Mouse (Mus musculus): ENCODE data around the gene Dirc2.

Dirc2 gene

DNA sequence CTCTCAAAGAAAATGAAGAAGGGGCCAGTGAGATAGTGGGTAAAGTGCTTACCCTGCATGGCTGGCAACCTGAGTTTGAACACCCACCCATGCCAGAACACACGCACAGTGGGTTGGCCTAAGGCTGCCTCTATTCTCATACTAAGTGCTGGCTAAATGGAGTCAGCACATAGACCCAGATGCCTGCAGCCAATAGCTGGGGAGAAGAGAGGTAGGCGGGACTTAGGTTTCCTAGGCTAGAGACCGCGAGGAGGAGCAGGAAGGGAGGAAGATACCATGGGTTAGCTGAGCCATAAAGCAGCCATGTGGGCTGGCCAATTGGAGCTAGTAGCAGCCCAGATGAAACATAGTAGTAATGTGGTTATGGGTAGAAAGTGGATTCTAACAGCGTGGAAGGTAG lies 3.4 kb upstream of the Dirc2 start:
- no peak for DNase-seq

DNA sequence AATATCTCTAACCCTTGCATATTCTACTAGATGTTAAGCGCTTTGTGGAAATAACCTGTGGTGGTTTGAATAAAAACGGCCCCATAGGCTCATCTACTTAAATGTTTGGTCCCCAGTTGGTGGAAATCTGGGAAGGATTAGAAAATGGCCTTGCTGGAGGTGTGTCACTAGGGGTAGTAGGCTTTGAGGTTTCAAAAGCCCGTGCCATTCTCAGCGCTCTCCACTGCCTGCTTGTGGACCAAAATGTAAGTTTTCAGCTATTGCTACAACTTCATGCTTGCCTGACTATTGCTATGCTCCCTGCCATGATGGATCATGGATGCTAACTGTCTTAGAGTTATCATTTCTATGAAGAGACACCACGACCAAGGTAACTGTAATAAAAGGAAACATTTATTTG lies 2.5 kb upstream of the Dirc2 start:
- DNase-seq: no peak

DNA sequence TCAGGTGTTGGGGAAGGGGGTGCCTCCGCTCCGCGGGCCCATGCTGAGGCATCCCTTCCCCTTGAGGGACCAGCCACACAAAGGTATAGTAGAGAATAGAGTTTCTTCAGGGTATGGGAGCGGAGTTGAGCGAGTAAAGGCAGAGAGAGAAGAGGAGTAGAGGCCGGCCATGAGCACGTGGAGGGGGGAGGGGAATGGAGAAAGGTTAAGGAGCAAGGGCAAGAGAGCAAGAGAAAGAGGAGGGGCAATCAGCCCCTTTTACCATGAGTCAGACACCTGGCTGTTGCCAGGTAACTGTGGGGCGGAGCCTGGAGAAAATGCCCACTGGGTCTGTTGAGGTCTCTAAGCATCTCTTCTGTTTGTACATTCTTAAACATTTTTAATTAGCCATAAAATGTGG lies 2.0 kb upstream of the Dirc2 start:
- no peak for DNase-seq

DNA sequence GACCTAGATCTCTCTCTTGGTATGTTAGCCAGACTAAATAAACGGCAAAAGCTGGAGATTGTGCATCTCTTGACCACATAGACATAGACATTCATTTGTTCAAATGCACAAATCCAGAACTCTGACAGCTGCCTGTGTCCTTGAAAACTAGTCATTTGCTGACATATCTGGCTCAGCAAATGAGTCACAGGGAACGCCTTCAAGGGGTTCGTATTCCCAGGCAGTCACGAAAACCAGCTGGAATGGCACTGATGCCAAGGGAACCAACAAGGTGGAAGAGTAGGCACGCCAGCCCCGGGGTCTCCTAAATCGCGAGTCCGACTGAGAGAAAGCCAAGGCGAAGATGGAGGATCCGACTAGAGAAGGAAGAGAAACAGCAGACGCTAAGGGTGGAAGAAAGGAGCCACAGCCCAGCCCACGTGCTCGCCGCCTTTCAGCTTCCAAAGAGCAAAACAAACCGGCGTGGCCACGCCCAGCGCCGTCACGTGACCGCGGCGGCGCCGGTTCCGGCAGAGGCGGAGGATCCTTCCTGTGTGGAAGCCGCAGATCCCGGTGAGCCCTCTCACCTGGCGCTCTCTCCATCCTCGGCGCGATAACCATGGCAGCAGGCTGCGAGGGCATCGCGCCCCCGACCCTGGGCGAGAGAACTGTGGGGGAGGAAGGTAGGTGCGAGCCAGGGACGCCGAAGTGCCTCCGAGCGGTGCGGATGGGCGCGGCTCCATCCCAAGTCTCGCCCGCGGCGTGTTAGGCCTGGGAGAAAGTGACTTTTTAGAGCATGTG lies 912 bp upstream of the Dirc2 start, which contains the start of gene Hspbap1:
Gene Hspbap1, plus strand, starts transcription at position 498 of the 780 bp plus-strand sequence.
- DNase-seq: peak; percentile 93

DNA sequence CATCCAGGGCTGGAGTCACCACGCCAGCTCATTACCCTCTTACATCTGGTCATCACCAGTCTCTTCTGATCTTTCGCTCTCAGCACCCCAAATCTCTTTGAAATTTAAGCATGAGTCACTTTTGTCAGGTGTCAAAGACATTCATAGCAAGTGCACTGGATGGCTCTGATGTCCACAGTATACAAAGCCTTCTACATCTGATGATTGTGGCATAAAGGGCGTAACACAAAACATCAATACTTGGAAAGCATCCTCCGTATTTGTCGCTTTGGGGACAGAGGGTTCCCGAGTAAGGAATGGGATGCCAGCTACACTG lies 729 bp downstream of the Dirc2 start:
- DNase-seq: no peak

DNA sequence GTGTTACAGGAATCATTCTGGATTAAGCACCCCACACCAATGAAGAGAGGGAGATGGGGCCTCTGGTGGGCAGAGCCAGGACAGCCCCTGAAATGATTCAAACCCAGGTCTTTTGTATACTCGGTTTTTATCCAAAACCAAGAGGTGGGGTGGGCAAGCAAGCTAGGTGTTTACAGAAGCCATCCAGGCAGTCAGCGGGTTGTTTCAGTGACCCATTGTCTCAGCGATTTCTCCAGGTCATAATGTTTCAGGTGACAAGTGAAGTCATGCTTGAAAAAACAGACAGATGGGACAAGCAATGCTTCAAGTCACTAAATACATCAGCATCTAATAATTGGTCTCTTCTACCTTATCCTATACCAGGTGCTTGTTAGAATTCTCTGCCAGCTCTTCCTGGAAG lies 2.8 kb downstream of the Dirc2 start:
- DNase-seq: no peak

DNA sequence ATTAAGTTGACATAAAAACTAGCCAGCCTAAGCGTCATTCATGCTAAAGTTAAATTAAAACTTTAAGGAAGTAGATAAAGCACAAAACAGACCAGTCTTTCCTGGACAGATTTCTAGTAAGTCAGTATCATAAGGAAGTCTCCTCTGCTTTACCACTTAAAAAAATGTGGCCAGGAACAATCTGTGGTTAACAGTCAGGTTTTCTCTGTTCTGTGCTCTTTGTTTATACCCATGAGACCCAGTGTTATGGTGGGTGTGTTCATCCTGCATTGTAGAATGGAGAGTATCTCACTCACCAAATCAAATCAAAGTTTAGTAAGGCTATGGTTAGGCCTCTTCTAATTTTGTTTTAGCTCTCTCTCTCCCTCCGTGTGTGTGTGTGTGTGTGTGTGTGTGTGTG lies 3.7 kb downstream of the Dirc2 start:
- DNase-seq: no peak

DNA sequence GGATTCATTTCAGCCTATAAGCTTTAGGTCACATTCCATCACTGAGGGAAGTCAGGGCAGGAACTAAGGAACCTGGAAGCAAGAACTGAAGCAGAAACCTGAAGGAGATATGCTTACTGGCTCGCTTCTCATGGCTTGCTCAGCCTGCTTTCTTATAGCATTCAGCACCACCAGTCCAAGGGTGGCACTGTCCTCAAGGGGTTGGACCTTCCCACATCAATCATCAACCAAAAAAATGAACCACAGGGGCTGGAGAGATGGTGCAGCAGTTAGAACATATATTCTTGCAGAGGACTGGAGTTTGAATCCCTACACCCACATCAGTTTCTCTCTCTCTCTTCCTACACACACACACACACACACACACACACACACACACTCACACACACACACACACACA lies 4.2 kb downstream of the Dirc2 start:
- DNase-seq: no peak

DNA sequence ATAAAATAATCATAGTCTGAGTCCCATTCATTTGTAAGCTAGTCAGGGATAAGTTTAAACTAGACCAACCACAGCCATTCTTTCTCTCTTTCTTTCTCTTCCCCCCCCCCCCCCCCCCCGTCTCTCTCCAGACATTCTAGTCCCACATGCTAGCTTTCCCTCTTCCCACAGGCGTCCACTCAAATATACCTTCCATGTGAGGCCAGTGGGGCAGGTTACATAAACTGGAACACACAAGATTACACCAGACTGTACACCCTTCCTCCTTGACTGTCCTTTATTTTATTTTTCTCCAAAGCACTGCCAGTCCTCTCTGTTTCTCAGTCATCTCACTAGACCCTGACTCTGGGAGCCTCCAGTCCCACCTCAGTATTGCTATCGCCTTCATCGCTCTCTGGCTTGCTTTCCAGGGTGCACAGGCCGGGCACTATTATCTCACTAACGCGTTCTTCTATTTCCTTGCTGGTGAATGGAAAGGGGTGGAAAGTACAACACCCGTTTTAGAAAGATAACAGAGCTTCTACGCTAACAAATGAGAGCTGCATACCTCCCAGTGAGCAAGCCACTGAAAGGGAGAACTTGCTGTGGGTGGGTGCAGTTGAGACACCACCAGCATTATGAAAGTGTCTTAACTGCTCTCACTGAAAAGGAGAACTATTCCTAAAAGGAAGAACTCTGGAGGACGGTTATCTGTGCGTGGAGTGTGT lies 5.4 kb downstream of the Dirc2 start:
- no peak for DNase-seq

DNA sequence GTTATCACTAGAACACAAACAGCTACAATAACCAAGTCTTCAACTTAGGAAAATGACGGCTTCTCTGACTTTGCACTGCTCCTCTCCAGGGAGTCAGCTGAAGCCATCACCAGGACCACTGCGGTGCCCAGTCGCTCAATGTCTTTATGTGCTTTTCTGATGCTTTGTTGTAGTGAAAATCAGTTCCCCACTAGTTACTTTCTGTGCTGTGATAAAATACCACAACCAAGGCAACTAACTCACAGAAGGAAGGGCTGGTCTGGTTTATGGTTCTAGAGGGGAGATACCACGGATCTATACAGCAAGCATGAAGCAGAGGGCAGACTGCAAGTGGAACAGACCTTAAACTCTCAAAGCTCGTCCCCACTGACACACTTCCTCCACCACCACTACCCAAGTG lies 9.8 kb downstream of the Dirc2 start:
- DNase-seq: no peak

DNA sequence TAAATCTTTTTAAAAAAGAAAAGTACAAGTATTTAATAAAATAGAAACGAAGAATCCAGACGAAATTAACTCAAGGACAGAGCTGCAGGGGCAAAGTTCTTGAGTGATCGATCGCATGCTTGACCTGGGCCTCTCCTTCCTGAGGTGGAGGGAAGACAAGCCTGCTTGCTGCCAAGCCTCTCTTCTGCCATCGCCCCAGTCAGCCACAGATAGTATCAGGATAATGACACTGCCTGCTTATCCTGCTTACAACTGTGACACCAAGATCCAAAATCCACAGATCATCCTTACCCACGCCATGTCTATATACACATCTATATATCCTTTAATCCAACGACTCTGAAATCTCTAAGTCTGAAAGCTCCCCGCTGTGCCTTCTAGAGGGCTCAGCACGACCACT lies 12.5 kb downstream of the Dirc2 start:
- DNase-seq: no peak

DNA sequence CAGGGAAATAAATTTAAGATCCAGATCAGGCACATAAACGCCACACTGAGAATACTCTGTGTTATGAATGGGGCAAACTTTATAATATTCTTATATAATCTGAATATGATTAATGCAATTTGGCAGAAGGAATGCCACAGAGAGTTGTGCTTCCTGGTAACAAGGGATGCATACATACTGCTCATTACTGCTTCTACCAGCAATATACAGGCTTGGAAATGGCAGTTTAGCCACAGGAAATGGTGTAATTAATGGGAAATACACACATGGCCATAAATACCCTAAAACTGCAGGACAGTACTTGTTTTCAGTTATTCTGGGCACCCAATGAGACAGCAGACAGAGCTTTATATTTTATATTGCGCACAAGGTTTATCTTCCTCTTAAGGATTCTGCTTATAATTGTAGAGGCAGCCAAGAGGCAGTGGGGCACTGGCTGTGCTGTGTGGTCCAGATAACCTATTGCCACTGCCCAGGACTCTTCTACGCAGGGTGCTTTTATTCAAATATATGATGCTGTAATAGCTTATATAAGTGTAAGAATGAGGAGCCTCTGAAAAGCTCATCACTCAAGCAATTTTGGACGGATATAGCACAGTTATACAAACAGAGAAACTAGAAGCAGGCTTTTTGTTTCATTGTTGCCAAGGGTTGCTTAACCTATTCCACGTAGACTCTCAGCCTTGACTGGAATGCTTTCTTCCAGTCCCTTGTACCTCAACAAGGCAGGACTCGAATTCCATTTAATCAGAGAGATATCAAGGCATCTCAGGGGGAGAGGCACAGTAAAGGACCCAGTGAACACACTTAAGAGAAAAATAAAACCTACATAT lies 13.4 kb downstream of the Dirc2 start:
- no peak for DNase-seq

DNA sequence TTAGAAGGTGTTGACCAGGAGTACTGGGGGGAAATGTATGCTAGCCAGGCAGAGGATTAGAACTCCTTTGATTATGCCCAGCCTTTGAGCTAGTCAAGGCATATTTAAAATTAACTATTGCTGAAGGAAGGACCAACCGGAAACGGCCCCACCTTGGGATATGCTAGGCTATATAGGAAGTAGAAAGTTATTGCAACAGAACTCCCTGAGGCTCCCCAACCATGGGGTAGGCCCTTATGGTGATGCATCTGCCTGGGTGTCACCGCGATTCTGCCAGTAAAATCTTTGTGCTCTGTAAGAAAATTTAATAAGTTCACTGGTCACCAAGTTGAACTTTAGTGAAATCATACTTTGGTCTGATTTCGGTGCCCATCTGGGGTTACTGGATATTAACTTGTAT lies 15.2 kb downstream of the Dirc2 start:
- no peak for DNase-seq

DNA sequence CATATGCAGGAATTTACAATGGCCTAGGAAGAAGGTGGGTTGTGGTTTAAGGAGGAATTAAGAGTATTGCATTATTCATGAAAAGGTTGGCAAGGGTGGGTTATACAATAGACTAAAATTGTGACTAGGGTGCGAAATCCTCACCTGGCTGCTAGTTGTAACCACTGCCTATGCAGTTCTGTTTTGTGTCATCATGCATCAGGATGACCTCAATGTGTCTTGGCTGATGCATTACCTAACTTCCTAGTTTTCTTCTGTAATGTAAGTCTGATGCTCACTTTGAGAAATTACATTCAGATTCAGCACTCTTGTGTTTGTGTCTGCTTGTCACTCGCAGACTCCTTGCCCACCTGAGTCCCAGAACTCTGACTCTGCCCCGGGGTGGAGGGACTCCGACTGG lies 17.3 kb downstream of the Dirc2 start:
- no peak for DNase-seq

DNA sequence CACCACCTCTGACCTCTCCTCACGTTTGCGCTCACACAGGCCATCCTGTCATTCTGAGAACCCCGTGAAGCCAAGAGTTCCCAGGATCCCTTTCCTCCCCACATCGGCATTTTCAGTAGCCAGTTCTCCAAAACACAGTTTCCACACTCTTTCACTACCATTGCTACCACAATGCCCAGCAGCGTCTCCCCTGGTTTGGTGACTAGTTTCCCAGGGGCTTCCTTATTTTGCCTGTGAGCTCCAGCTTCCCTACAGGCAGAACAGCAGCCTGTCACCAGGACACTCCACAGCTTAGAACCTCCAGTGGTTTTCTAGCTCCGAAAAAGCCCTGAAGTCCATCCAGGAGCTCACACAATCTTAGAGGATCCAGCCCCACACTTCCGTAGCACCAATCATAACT lies 19.8 kb downstream of the Dirc2 start:
- no peak for DNase-seq

DNA sequence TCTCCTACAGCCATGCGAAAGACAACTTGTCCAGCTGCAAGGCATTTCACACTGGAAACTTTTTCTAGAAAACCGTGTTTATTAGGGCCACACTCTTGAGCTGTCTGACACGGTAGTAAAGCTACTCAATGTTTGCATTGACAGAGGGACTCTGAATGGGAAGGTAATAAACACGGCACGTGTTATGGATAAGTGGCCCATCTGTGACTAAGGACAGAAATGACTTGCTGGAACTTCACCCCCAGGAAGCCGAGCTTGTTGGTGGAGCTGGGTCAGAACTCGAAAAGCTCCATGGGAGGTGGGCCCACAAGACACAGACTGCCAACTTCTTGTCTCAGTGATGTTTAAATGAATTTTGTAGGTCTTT lies 20.9 kb downstream of the Dirc2 start:
- DNase-seq: no peak

DNA sequence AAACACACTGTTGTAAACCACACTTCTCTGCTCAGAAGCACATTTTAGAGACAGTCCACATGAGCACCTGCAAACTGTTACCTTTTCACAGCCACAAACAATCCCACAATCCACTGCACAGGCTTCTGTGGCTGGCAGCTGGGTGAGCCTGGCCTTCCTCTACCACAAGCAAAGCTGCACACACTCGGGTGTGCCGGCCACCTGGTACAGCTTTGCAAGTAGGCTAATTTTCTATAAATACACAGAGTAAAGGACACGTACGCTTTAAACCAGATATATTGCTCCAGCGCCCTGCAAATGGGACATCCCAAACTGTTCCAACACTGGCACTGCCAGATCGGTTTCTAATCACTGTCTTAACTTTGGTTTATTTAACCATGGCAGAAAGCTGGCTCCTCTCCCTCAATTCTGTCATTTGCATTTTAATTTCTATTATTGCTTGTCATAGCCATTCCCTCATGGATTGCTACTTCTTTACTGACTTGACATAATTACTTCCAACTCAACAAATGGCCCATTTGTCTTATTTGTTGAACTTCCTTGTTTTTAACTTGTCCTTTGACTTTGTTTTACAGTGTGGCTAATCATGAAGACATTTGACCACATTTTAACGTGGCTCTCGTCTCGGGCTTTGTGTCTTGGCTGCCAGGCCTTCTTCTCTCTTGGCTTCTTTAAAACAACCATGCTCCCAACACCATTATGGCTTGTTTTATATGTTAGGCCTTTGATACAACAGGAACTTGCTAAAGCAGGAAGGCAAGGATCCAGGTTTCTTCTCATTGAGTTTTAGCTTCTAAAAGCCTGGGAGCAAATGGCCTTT lies 21.5 kb downstream of the Dirc2 start:
- DNase-seq: no peak

DNA sequence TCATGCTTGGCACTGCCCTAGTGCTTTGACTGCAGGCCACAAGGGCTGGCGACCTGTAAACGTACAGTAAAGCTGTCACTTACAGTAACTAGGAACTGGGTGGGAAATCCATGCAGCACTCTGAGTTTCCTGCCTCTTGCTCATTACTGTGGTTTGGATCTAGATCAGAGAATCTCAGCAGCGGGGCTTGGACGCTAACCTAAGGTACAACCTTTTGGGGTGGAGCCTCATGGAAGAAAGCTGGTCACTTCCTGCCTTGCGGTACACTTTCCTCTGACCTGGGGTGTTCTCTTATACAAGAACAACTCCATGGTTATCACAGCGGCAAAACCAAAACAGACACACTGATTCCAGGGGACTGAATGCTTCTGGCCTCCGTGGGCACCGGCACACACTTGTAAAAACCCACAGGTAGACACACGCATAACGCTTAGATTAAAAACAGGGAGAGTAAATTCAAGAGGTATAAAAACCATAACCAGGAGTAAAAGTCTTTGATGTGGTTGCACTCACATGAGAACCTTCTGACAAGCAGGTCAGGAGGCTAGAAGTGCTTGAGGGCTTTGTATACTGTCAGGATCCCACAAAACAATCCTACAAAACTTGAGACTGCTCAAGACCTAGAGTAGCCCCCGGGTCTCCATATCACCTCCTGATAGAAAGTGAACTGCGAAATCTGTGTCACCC lies 26.8 kb downstream of the Dirc2 start:
- DNase-seq: no peak

DNA sequence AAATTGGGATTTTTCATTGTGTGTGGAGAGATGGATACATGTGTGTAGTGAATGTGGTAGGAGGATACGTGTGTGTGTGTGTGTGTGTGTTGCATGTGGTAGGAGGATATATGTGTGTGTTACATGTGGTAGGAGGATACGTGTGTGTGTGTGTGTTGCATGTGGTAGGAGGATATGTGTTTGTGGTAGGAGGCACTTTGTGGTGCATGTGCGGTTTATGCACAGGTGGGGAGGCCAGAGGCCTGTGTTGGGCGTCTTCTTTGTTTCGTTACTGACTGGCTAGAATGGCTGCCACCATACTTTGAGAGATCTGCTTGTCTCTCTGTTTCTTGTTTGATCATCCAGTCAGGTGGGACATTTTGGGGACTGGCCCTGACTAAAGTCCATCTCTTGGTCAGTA lies 27.5 kb downstream of the Dirc2 start:
- no peak for DNase-seq

DNA sequence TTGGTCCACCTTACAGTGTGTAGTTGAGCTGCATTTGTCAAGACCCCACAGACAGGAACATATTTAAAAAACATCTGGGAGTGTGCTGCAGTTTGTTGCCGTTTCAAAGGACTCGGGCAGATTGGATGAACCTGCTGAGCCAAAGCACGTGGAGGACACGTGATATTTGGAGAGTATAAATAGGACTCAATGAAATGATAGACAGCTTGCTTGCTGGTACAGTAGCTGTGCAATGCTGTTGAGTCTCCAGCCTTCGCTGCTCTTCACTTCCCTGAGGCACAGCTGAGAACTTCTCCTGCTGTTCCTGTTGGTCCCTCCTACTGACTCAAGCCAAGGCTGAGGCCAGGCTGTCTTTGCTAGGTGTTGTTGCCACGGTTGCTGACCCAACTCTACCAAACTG lies 28.2 kb downstream of the Dirc2 start:
- peak; percentile 17 for DNase-seq

DNA sequence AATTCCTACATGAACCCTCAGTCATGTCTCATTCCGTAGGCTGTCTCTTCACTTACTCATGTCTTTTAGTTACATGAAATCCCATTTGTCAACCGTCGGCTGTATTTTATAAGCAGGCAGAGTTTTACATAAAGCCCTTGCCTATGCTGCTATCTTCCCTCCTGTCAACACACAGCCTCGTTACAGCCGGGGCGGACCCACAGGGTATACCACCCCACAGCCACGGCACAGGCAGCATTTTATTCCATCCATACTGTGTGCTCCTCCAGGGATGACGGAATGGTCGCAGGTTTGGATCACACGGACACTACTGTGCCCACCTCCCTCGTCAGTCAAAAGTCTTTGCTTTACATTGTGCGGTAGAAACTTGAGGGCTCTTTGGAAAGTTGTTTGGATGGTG lies 28.8 kb downstream of the Dirc2 start:
- no peak for DNase-seq

DNA sequence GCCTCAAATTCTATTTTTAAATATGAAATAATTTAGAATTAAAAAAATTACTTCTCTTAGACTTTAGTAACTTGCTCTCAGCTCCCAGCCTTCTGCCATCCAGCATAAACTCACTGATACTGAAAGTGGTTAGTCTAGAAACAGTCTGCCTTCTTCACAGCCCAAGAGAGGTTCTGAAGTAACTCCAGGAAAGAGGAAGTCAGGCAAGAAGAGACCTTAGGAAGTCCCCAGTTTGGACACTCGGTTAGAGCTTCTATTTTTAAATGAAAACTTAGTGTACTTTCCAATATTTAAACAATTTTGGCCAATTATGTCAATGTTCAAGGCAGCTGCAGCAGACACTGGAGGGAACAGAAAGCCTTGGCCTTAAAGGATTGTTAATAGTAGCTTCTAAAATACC lies 29.6 kb downstream of the Dirc2 start:
- DNase-seq: no peak

All from right cerebral cortex, adult 18-20 months (tissue).